Mouse (Mus musculus): ENCODE measurements around the gene Ddrgk1. TPM values are rescaled to one million over a fixed set of nuclear protein-coding genes. Genes with fewer than 3 reads are reported as not detected.

Gene Ddrgk1
- polyA plus RNA-seq, 1 experiment from 2014 or later: 44.8 TPM

GRCm38 (mm10) chr2:130629080-130629838 is 35.2 kb downstream of the Ddrgk1 start:
- 2% methylated on average over 37 of the region's 37 CpGs for WGBS
- peaks cover 15% of the 10 kb centered on the region for H3K27me3 ChIP-seq (ENCODE audit: low read depth, poor library complexity, severe bottlenecking)
- DNase-seq (ENCODE audit: low spot score): no peak
- H3K9me3 ChIP-seq (replicated peaks): no peaks in the 10 kb centered on the region
- peak overlapping the region; percentile 99 for H3K4me3 ChIP-seq
- peaks cover 39% of the 10 kb centered on the region for H3K36me3 ChIP-seq
- peaks cover 25% of the 10 kb centered on the region for H3K4me1 ChIP-seq
- H3K27ac ChIP-seq: peak overlapping the region; percentile 90

- Histone ChIP-seq H3K27ac (no peak overlapping the region), H3K27me3 (ENCODE audit: low read depth, poor library complexity, severe bottlenecking) (peaks cover 7% of the 10 kb centered on the region), H3K9me3 (replicated peaks) (no peaks in the 10 kb centered on the region), H3K4me3 (peak overlapping the region; percentile 99; the same call in 1 of the 2 replicates), H3K4me1 (peaks cover 17% of the 10 kb centered on the region), H3K36me3 (peaks cover 48% of the 10 kb centered on the region)
- WGBS: 62% methylated on average over 3 of the region's 3 CpGs
- DNase-seq (ENCODE audit: low spot score): no peak
Observed at GRCm38 (mm10) chr2:130628424-130628823, 36.0 kb downstream of the Ddrgk1 start.

GRCm38 (mm10) chr2:130618972-130619371 is 45.5 kb downstream of the Ddrgk1 start:
- peaks cover 89% of the 10 kb centered on the region for H3K36me3 ChIP-seq

GRCm38 (mm10) chr2:130613091-130613490 is 51.4 kb downstream of the Ddrgk1 start:
- Histone ChIP-seq H3K4me3 (no peak overlapping the region), H3K36me3 (peaks cover 70% of the 10 kb centered on the region), H3K4me1 (no peaks in the 10 kb centered on the region), H3K27ac (no peak overlapping the region), H3K9me3 (replicated peaks) (no peaks in the 10 kb centered on the region), H3K27me3 (ENCODE audit: low read depth, poor library complexity, severe bottlenecking) (no peaks in the 10 kb centered on the region)
- 59% methylated on average over 3 of the region's 3 CpGs for WGBS
- no peak for DNase-seq (ENCODE audit: low spot score)

More at GRCm38 (mm10) chr2:130618972-130619371, 45.5 kb downstream of the Ddrgk1 start:
- no peak for DNase-seq (ENCODE audit: low spot score)
- WGBS: 94% methylated on average over 7 of the region's 7 CpGs
- Histone ChIP-seq H3K4me1 (no peaks in the 10 kb centered on the region), H3K4me3 (no peak overlapping the region), H3K27ac (no peak overlapping the region), H3K27me3 (ENCODE audit: low read depth, poor library complexity, severe bottlenecking) (no peaks in the 10 kb centered on the region), H3K9me3 (replicated peaks) (no peaks in the 10 kb centered on the region)

Other genes with a start within 250 kb of the Ddrgk1 start
- gene Vps16, start 240.3 kb downstream of the Ddrgk1 start, polyA plus RNA-seq (2016; fragmentation: Nextera tagmentation; extraction: Ambion mirVana): 101 and 121 TPM in 2 replicates
- gene Pced1a, start 240.0 kb downstream of the Ddrgk1 start, polyA plus RNA-seq (2016; fragmentation: Nextera tagmentation; extraction: Ambion mirVana): 13.4 and 13.9 TPM in 2 replicates
- 73.2 and 85.5 TPM in 2 replicates for gene Ptpra, start 214.4 kb downstream of the Ddrgk1 start, polyA plus RNA-seq (2016; fragmentation: Nextera tagmentation; extraction: Ambion mirVana)
- gene Mrps26, start 100.9 kb downstream of the Ddrgk1 start, polyA plus RNA-seq (2016; fragmentation: Nextera tagmentation; extraction: Ambion mirVana): 87.3 and 95.6 TPM in 2 replicates
- gene Oxt, start 88.5 kb downstream of the Ddrgk1 start, polyA plus RNA-seq (2016; fragmentation: Nextera tagmentation; extraction: Ambion mirVana): not detected in 2 replicates
- not detected in 2 replicates for gene Avp, start 82.1 kb downstream of the Ddrgk1 start, polyA plus RNA-seq (2016; fragmentation: Nextera tagmentation; extraction: Ambion mirVana)
- gene Fastkd5, start 34.6 kb downstream of the Ddrgk1 start, polyA plus RNA-seq (2016; fragmentation: Nextera tagmentation; extraction: Ambion mirVana): 22.3 and 23.4 TPM in 2 replicates
- 22.7 and 22.9 TPM in 2 replicates for gene Ubox5, start 34.6 kb downstream of the Ddrgk1 start, polyA plus RNA-seq (2016; fragmentation: Nextera tagmentation; extraction: Ambion mirVana)
- 2.4 and 2.7 TPM in 2 replicates for gene Lzts3, start 21.9 kb downstream of the Ddrgk1 start, polyA plus RNA-seq (2016; fragmentation: Nextera tagmentation; extraction: Ambion mirVana)
- 150 and 154 TPM in 2 replicates for gene Itpa, start 3.0 kb upstream of the Ddrgk1 start, polyA plus RNA-seq (2016; fragmentation: Nextera tagmentation; extraction: Ambion mirVana)
- gene Slc4a11, start 32.9 kb upstream of the Ddrgk1 start, polyA plus RNA-seq (2016; fragmentation: Nextera tagmentation; extraction: Ambion mirVana): 0.10 and 0.60 TPM in 2 replicates
- 16.2 and 20.5 TPM in 2 replicates for gene 4930402H24Rik, start 241.7 kb upstream of the Ddrgk1 start, polyA plus RNA-seq (2016; fragmentation: Nextera tagmentation; extraction: Ambion mirVana)
- 5.7 and 6.9 TPM in 2 replicates for gene Atrn, start 241.8 kb upstream of the Ddrgk1 start, polyA plus RNA-seq (2016; fragmentation: Nextera tagmentation; extraction: Ambion mirVana)

Data from limb, embryonic 10.5 days (tissue).